Mouse (Mus musculus) cerebellum, adult 9-11 months (tissue): ENCODE measurements around the gene Otulin.

ENCODE experiments used
- DNase-seq: peaks from one replicate; pipeline ENCODE4 v3.0.0; 2022

Gene Otulin

GRCm38 (mm10) chr15:27578918-27579317, 51.6 kb downstream of the Otulin start:
- DNase-seq: no peak

DNA sequence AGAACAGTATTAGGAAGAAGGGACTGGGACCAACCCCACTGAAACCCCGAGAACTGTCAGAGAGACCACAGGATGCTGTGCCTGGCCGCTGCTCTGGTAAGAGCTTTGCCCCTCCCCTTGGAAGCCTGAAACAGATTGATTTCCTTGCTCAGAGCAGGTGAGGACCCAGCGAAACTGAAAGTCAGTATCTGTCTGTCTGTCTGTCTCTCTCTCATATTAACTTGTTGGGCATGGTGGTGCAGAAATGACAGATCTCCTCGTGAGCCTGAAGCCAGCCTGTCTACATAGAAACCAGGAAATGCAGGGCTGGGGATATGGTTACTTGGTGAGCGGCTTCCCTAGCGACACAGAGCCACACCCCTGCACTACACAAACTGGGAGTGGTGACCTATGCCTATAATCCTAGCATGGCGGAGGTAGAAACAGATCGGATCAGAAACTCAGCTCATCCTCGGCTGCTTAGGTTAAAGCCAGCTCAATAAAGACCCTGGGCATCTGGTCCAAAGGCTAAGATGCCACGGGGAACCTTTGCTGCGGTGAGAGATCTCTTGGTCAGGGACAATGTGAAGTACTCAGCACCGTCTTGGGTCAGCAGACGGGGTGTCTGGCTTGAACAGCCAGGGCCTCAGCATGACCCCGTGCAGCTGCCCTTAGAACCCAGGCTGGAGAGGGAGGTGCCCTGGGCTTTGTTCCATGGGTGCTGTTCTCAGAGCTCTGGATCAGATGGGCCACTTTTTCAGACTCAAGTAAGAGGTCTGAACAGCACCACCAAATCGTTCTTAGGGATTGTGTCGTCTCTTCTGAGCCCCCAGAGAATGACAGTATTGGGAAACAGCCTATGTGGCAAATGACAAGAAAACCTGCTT, 52.3 kb downstream of the Otulin start:
- DNase-seq: no peak

- DNase-seq: no peak
Observed at GRCm38 (mm10) chr15:27576886-27577285, 53.6 kb downstream of the Otulin start.

GRCm38 (mm10) chr15:27575932-27576331, 54.6 kb downstream of the Otulin start:
- no peak for DNase-seq

DNA sequence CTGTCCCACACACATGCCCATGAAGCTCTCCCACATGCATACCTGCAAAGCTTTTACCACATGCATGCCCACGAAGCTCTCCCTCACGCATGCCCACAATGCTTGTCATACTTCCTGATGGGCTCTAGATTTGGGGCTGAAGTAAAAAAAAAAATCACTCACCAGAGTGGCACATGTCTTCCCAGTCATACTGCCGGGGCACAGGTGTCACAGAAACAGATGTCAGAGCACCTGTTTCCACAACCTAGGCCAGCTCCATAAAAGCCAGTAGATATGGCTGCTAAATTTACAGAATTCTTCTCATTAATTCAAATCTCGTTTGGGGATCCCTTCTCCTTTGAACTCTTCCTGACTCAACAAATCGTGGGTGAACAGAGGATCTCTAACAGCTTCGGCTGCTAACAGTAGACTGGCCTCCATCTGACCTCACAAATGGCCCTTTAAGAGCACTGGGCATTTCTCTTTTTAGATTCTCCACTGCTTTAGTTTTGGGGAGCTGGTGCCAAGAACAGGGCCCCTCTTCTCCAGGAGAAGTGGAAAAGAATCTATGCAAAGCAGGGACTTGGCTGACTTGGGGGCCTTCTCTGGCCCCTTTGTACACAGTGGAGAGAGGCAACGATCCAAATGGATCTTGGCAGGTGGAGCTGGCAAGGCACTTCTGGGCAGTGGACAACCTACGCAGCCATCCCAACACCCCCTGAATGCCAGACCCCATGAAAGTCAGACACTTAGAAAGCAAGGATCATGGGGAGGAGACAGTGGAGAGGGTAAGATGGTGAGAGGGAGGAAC, 55.3 kb downstream of the Otulin start:
- DNase-seq: peak; percentile 46

GRCm38 (mm10) chr15:27571179-27571578, 59.3 kb downstream of the Otulin start:
- DNase-seq: peak; percentile 47

GRCm38 (mm10) chr15:27570385-27570784, 60.1 kb downstream of the Otulin start:
- no peak for DNase-seq

- no peak for DNase-seq
Observed at GRCm38 (mm10) chr15:27569924-27570323, 60.6 kb downstream of the Otulin start.

DNA sequence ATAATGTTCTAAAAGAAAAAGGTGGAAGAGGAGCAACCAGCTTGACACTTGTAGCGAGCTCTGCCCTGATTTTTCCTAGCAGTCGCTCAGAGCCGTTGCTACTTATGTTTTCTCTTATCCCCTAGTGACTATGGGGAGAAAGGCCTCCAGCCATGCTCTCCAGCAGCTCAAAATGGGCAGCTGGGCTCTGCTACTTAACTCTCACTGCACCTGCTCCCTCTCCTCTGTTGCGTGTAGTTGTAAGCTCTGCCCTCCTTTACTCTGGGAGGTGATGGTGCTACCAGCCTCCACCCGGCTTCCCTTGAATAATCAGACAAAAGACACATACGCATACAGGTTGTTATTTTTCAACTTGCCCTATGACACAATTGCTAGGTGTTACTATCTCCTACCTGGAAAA, 62.1 kb downstream of the Otulin start:
- no peak for DNase-seq

DNA sequence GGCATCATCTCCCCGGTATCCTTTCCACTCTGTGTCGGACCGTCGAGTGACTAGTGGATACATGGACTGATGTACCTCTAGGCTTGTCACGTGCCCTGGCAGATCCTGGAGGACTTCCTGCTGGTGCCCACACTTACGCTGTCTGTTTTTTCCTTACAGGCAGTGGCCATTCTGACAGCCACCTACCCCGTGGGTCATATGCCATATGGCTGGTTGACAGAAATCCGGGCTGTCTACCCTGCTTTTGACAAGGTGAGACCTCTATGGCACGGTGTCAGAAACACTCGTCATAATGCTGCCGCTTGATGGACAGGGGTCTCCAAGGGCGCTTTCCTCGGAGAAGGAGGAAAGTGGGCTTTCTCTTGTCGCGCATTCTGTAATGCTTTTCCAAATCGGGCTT, 63.1 kb downstream of the Otulin start:
- DNase-seq: peak; percentile 53

GRCm38 (mm10) chr15:27565626-27566185, 64.8 kb downstream of the Otulin start:
- peak; percentile 56 for DNase-seq

- DNase-seq: no peak
Observed at GRCm38 (mm10) chr15:27564106-27565100, 66.1 kb downstream of the Otulin start.

- no peak for DNase-seq
Observed at GRCm38 (mm10) chr15:27560315-27560714, 70.2 kb downstream of the Otulin start.

- DNase-seq: no peak
Observed at GRCm38 (mm10) chr15:27558456-27559147, 71.9 kb downstream of the Otulin start.

DNA sequence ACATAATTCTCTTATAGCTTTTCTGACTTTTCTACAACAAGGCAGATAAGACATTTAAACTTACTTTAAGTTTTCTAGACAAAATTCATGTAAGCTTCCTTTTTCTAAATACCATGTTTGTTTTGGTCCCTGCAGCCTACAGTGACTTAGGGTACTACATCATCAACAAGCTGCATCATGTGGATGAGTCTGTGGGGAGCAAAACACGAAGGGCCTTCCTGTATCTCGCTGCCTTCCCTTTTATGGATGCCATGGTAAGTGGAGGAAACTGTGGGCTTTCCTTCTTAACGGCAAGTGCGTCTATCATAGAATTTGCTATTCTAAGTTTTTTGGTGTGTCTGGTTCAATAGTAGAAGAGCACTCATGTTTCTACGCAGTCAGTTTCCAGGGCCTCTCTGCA, 76.9 kb downstream of the Otulin start:
- DNase-seq: no peak

- DNase-seq: no peak
Observed at GRCm38 (mm10) chr15:27552129-27552700, 78.3 kb downstream of the Otulin start.

DNA sequence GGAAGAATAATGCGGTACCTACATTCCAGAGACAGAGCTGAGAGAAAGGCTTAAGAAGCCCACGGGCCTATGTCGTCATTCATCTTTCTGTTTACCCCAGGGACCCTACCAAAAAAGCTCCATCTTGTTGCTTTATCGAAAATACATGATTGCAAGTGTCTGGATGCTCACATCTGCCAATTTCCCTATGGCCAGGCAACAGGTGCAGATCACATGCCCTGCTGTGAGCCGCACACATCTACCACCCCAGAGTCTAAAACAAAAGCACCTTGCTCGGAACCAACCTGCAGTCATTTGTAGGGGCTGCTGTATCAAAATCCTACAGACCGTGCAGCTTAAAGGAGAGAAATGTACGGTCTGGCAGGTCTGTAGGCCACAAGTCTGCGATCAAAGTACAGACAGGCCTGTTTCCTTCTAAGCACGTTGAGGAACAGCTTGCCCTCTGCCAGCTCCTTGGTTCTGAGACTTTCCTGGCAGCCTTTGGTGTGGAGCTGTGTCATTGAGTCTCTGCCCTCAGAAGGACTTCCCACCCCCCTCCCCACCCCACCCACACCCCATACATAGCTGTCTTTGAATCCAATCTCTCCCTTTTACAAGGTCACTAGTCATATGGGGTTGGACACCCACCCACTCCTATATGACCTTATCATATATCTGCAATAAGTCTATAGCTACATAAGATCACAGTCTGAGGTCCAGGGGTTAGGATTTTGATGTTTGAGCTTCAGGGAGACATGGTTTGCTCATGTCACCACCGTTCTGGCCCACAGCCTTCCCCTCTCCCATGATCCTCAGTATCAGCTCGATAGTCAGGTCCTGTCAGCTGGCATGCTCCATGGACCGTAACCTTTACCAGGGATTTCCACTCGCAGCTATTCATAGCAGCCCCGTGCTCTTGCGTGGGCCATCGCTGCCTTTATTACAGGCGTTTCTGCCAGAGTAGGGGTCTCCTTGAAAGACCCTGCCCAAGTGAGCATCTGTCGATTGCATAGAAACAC, 79.1 kb downstream of the Otulin start:
- no peak for DNase-seq

DNA sequence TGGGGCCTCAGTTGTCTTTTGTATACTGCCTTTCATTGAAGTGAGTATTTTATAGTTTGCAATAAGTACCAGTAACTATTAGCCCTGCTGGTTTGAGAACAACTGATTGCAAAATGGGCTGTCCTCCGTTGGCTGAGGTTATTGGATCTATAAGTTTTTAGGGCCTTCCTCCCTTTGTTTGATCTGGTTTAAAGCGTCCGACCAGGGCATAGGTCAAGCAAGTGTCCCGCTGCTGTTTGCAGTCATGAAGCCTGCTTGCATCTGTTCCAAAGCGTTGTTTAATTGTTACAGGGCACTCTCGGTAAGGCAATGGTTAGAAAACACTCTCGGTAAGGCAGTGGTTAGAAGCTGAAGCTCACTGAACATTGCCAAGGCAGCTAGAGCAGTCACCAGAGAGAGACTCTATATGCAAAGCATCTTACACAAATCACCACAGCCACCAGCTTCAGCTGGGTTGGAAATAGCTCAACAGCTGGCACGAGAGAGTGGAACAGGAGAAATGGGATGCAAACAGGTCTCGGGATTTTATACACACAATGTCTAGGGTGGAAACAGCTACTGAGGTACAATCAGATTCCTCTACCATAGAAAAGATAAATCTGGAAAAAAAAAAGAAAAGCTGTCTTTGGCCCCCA, 80.0 kb downstream of the Otulin start:
- no peak for DNase-seq

DNA sequence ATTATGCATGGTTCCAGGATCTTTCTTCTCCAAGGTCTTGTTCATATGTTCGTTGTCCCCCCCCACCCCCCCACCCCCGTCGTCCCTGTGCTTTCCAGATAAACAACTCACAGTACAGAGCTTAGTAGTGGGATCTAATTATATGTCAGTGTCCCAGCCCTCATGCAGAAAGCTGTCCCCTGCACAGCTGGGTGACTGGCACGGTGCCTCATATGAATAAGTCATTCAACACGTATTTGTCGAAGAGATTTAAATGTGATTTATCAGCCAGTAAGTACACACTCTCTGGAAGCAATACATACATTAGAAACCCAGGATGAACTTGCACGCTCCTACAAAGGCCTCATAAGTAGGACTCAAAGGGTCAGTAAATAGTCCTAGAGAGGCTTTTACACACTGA, 80.6 kb downstream of the Otulin start:
- DNase-seq: no peak

- no peak for DNase-seq
Observed at GRCm38 (mm10) chr15:27549071-27549470, 81.4 kb downstream of the Otulin start.
